22 mouse cellular contexts compared by ENCODE assay signal in the genomic region with DNA sequence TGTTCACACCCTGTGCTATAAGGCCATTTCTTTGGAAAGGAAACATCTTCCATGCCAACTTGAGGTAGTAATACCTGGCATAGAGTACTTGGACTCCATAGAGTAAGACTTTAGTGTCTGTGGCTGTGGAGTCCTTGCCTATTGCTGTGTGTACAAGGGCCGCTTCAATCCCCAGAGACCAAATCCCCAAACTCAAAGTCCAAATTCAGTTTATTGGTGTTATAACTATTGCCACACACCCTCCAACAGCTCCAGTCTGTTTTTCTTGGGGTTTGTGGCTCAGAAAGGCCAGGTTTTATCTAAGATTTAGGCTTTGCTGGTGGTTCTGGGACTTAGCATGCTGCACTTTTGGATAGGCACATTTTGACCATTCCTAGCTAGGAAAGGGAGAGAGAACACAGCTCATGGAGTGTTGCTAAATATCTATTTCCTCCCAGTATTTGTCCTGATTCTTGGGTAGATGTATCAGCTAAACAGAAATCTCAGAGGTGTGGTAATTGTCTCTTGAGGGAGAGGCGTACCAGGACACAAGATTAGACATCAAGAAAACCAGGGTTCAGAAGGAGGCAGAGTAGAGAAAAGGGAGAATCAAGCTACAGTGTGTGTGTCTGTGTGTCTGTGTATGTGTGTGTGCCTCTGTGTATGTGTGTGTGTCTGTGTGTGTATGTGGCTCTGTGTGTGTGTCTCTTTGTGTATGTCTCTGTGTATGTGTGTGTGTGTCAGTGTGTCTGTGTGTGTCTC.
"Had no signal": no experiment of that assay in that cellular context is flagged by ENCODE, and none has a peak within 500 bp of the region (broad histone marks: within the 10 kb centered on the region; RNA-seq: fewer than 3 reads in every experiment).

No protein-coding gene starts in this region.

- H3K27me3 ChIP-seq: hindbrain, embryonic 13.5 days; hindbrain, embryonic 15.5 days; limb, embryonic 15.5 days had no signal

- H3K4me3 ChIP-seq: heart, embryonic 10.5 days; heart, embryonic 12.5 days; hindbrain, embryonic 13.5 days; hindbrain, embryonic 15.5 days; layer of hippocampus, adult 2 months; left cerebral cortex, adult 2 months; limb, embryonic 13.5 days; limb, embryonic 15.5 days; liver, embryonic 13.5 days had no signal

- H3K9ac ChIP-seq: forebrain, postnatal 0 days; heart, embryonic 12.5 days; hindbrain, embryonic 13.5 days; hindbrain, embryonic 15.5 days; limb, embryonic 13.5 days; limb, embryonic 15.5 days; liver, embryonic 13.5 days had no signal

- H3K27ac ChIP-seq: heart, embryonic 10.5 days; hindbrain, embryonic 13.5 days; hindbrain, embryonic 15.5 days; hindbrain, postnatal 0 days; layer of hippocampus, adult 2 months; left cerebral cortex, adult 2 months; limb, embryonic 13.5 days; limb, embryonic 15.5 days; liver, embryonic 13.5 days had no signal

- H3K4me1 ChIP-seq: hindbrain, embryonic 13.5 days; limb, embryonic 13.5 days; limb, embryonic 15.5 days had no signal

- DNase-seq: forebrain, postnatal 0 days; gastrocnemius, postnatal 14 days; gastrocnemius, postnatal 36 days; heart, adult 18-20 months; heart, postnatal 14 days; heart, postnatal 36 days; kidney, adult 18-20 months; kidney, adult 8-10 months; kidney, postnatal 10 days; kidney, postnatal 25 days; kidney, postnatal 4 days; left cerebral cortex, postnatal 4 days; liver, embryonic 13.5 days had no signal

- H3K9me3 ChIP-seq: heart, embryonic 10.5 days; heart, embryonic 12.5 days; hindbrain, embryonic 13.5 days; hindbrain, embryonic 15.5 days; limb, embryonic 13.5 days; limb, embryonic 15.5 days; liver, embryonic 13.5 days had no signal

- ATAC-seq: forebrain, postnatal 0 days; hindbrain, postnatal 0 days had no signal

- H3K36me3 ChIP-seq: heart, embryonic 10.5 days; heart, embryonic 12.5 days; hindbrain, embryonic 13.5 days; hindbrain, embryonic 15.5 days; limb, embryonic 13.5 days; limb, embryonic 15.5 days; liver, embryonic 13.5 days had no signal

- H3K4me2 ChIP-seq: heart, embryonic 12.5 days; hindbrain, embryonic 13.5 days; hindbrain, embryonic 15.5 days; limb, embryonic 13.5 days; limb, embryonic 15.5 days; liver, embryonic 13.5 days had no signal
